Mouse (Mus musculus) layer of hippocampus, adult 11-12 months (tissue): ENCODE results near the gene Morc3.

Experiments
- DNase-seq: peaks from one replicate; pipeline ENCODE4 v3.0.0; 2022; ENCODE audit warnings: low spot score

Gene Morc3

GRCm38 (mm10) chr16:93883423-93884085 lies 51.6 kb downstream of the Morc3 start, which contains the start of gene Chaf1b:
Gene Chaf1b, plus strand, starts transcription at chr16:93883901.
- peak; percentile 96 for DNase-seq

DNA sequence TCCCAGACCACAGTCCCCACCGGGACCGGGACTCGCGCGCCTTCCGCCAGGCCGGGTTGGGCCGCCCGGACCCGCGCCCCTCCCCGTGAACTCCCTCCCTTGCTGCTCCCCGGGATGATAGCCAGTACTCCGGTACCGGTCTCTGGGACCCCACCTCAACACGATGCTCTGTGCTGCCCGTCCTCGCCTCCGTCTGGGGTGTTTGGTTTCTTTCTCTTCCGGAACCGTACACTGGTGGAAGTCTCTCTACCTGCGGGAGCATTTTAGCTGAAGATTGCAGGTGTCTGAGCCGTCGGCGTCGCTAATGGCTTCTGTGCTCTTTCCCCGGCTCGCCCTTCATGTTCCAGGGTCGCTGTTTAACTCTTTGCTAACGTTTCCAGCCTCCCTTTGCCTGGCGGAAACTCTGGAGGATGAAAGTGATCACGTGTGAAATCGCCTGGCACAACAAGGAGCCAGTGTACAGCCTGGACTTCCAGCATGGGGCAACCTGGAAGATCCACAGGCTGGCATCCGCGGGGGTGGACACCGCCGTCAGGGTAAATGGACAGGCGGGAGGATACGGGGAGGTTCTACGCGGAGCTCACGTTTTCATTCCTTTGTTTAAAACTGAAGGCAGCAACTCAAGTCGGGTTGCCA lies 52.3 kb downstream of the Morc3 start:
- peak; percentile 11 for DNase-seq

- DNase-seq, result no peak
Observed at GRCm38 (mm10) chr16:93884722-93885113, 52.8 kb downstream of the Morc3 start.

DNA sequence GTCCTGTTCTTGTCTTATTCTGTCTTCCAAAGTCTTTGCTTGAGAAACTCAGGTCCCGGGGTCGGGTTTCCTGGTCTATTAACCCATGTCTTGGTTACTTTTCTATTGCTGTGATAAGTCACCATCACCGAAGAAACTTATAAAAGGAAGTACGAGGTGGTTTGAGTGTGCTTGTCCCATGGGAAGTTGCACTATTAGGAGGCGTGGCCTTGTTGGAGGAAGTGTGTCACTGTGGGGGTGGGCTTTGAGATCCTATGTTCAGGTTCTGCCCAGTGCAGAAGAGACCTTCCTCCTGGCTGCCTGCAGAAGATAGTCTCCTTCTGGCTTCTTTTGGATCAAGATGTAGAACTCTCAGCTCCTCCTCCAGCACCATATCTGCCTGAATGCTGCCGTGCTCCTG lies 56.6 kb downstream of the Morc3 start:
- DNase-seq, result no peak

GRCm38 (mm10) chr16:93890948-93891604 lies 59.2 kb downstream of the Morc3 start:
- DNase-seq, result no peak

DNA sequence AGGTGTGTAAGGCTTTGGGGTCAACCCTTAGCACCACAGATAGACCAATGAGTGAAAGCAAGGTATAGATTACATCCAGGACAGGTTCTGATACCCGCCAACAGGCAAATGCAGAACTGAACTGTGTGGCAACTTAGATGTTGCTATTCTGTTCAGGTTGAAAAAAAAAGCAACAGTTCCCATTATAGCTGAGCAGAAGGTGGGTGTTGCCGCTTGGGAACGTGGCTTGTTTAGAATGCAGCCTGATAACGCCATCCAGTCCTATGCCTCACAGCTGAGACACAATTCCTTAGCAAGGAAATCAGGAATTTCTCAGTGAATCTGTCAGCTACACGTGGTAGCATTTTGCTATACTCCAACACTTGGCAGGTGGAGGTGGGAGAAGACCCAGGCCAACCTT lies 61.4 kb downstream of the Morc3 start:
- no peak for DNase-seq

DNA sequence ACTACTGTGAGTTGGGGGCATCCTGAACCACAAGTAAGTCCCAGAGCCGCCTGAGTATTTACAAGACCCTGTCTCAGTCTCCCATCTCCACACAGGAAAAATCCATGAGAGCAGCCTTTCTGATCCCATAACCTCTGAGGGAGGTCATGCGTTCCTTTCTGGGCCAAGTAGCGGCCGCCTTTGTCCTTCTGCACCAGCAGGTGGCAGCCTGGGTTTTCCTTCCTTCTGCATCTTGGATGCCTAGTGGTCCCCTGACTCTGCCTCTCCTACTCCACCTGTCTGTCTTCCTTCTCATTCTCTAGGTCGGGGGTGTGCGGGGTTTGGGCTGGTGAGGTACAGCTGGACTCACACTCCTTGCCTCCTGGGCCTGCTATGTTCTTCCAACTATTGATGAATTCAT lies 71.1 kb downstream of the Morc3 start:
- DNase-seq, result no peak

DNA sequence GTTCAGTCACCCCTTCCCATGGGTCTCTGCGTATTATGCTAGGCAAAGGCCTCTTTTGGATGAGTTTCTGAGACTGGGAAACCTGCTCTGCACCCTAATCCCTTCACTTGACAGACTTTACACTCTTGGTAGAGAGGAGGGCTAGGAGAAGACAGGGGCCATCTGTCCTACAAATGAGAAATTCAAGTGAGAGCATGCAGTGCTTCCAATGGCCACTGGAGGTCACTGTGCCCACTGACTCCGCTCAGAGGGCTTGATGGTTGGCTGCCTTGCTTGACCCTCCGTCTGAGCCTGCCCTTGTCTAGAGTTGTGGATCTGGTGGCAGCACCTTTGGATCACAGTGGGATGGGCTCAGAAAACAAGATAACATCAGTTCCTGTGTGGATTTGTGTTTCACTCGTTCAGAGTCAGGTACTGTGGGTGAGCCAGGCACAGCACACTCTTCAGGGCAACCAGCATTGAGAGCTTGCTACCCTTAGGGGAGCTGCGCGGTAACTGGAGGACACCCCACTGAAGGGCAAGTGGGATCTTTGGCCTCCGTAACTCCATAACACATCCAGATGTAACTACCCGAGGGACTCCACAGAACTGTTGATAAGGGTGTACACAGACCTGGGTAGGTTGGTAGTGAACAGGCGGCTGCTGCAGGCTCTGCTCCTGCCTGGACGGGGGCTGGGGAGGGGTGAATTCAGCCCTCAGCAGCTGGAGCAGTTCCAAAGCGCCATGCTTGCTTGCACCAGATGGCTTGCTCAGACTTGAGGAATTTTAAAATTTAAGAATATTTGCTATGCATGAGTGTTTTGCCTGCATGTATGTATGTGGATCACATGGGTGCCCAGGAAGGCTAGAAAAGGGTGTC lies 74.5 kb downstream of the Morc3 start:
- peak; percentile 71 for DNase-seq

GRCm38 (mm10) chr16:93907761-93908160 lies 75.8 kb downstream of the Morc3 start:
- DNase-seq, result no peak

DNA sequence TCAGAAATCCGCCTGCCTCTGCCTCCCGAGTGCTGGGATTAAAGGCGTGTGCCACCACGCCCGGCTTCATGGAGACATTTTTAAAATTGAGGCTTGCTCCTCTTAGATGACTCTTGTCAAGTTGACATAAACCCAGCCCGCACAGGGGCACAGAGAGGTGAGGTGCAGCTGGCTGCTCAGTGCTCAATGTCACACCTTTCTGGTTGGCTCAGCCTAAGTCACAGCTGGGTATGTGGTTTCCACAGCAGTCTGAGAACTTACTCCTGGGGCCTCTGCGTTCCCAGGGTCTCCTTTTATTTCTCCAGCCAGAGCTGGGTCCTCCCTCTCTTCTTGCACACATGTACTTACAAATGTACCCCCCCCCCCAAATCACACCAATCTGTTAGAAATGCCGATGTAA lies 76.3 kb downstream of the Morc3 start:
- DNase-seq, result no peak

- DNase-seq, result no peak
Observed at GRCm38 (mm10) chr16:93909936-93910335, 78.0 kb downstream of the Morc3 start.

GRCm38 (mm10) chr16:93910735-93911665 lies 79.1 kb downstream of the Morc3 start:
- DNase-seq, result no peak

- no peak for DNase-seq
Observed at GRCm38 (mm10) chr16:93912158-93912557, 80.2 kb downstream of the Morc3 start.

GRCm38 (mm10) chr16:93912808-93913207 lies 80.9 kb downstream of the Morc3 start:
- no peak for DNase-seq

GRCm38 (mm10) chr16:93913881-93914576 lies 82.1 kb downstream of the Morc3 start:
- DNase-seq, result peak; percentile 15

GRCm38 (mm10) chr16:93915338-93915849 lies 83.5 kb downstream of the Morc3 start:
- peak; percentile 25 for DNase-seq

DNA sequence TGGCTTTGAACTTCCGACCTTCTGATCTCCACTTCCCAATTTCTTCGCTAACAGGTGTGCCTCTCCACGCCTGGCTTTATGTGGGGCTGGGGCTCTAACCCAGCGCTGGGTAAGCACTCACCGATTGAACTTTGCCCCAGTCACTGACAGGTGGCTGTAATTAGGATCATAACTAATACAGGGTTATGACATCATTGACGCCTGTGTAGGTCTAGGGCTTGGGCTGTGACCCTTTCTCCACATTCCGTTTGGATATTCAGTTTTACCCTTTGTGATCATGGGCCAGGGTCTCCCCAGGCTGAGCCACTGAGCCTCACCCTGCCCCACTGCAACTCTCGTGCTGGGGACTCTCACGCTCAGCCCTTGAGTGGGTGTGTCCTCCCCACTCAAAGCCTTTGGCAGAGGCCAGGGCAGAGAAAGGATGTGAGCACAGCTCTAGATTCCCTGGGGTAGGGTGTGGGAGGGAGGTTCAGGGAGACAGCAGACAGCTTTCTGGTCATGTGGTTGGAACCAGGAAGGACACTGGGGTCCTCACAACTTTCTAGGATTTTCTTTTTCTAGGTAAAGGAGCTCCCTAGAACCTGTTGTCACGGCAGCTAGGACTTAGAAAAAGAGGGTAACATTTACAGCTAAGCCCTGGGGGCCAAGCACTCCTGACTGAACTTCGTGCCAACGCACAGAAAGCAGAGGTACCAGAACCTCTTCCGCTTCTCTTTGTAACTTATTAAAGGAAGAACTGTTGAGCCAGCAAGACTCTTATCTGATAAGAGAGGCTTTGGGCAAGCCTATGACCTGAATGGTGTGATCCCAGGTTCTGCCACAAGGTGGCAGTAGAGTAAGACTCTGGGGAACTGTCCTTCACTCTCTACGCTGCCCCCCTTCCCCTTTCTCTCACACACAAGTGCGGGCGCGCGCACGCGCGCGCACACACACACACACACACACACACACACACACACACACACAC lies 86.1 kb downstream of the Morc3 start:
- peak; percentile 88 for DNase-seq

DNA sequence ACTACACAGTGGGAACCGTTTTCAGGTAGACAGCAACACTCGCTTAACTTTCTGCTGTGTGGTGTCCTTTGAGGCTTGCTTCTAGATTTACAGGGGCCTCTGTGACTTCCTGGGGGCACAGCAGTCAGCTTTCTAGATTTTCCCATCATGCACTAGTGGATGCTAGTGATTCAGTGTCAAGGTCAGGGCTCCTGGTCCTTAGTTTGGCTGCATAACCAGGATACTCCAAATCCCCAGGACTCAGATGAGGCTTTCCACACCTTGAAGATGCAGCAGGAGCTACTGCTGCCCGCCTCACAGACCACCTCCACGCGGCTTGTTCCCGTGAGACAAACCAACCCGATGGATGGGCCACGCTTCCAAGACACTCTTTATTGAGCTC lies 86.7 kb downstream of the Morc3 start:
- DNase-seq, result no peak

DNA sequence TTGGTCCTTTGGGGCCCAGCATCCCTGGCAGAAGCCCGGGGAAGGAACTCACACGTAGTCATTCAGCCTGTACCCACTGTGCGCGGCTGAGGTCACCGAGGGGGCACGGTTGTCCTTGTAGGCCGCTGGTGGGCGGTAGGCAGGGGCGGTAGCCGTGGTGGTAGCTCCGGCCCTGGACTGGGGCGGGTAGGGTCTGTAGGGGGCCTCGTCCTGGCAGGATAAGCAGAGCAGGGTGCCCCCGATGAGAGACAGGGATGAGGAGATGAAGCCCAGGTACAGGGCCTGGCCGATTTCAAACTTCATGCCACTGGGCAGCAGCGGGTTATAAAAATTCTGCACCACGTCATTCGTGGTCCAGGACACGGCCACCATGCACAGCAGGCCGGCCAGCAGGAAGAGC lies 87.3 kb downstream of the Morc3 start:
- DNase-seq, result no peak
